Mouse (Mus musculus) liver, embryonic 11.5 days (tissue): ENCODE measurements at regions not wholly inside any gene's neighbourhood (a gene's known extent, or its start where the extent isn't known, plus 50 kb on each side); places are given as distances from the start of the nearest gene placed in this dataset.

Source experiments
- ATAC-seq: fragments of 200-750 bp; cut with Nextera tagmentation; replicated peaks from 2 replicates; pipeline ENCODE4 v1.8.0; 2017; ENCODE audit warnings: moderate number of reproducible peaks, mild to moderate bottlenecking, moderate TSS enrichment, moderate library complexity; ENCODE audit not compliant: low FRiP score
- DNase-seq: peaks from one replicate; pipeline ENCODE4 v3.0.0-alpha.2; 2017; ENCODE audit warnings: low spot score
- H3K27ac ChIP-seq: fragments of 300-500 bp; sonication (generic); 2 replicates; pipeline ENCODE4 v1.5.1; 2014; ENCODE audit warnings: mild to moderate bottlenecking, low read depth, low read length, control low read depth
- H3K27me3 ChIP-seq: fragments of 300-500 bp; sonication (generic); replicated peaks from 2 replicates; pipeline ENCODE4 v1.6.1; 2014; ENCODE audit warnings: low read length, mixed read lengths; ENCODE audit not compliant: control insufficient read depth, insufficient read depth
- H3K36me3 ChIP-seq: fragments of 300-500 bp; sonication (generic); 2 replicates; pipeline ENCODE4 v1.6.1; 2014; ENCODE audit warnings: mild to moderate bottlenecking, low read length, moderate library complexity, mixed read lengths; ENCODE audit not compliant: control insufficient read depth, insufficient read depth
- H3K4me1 ChIP-seq: fragments of 300-500 bp; sonication (generic); replicated peaks from 2 replicates; pipeline ENCODE4 v1.6.1; 2014; ENCODE audit warnings: low read length, mixed read lengths; ENCODE audit not compliant: control insufficient read depth, insufficient read depth
- H3K4me2 ChIP-seq: fragments of 300-500 bp; sonication (generic); 2 replicates; pipeline ENCODE4 v1.6.1; 2014; ENCODE audit warnings: mild to moderate bottlenecking, control low read depth, moderate library complexity
- H3K4me3 ChIP-seq: fragments of 300-500 bp; sonication (generic); 2 replicates; pipeline ENCODE4 v1.5.1; 2014; ENCODE audit warnings: low read depth, low read length, control low read depth
- H3K9ac ChIP-seq: fragments of 300-500 bp; sonication (generic); 2 replicates; pipeline ENCODE4 v1.6.1; 2014; ENCODE audit warnings: low read depth, low read length, control low read depth
- H3K9me3 ChIP-seq: fragments of 300-500 bp; sonication (generic); 2 replicates; pipeline ENCODE4 v1.6.1; 2016; ENCODE audit warnings: low read length, inconsistent platforms, mixed read lengths; ENCODE audit not compliant: control insufficient read depth
- WGBS: fragments of 180-500 bp; shearing (Covaris S2); extraction: QIAGEN DNeasy Blood & Tissue Kit; methylation state at CpG from one replicate; pipeline ENCODE4 v1.1.7; 2014; 5-methylcytosine and 5-hydroxymethylcytosine counted together

GRCm38 (mm10) chr17:31782251-31782650, 73.4 kb downstream of the Sik1 start:
- DNase-seq = no peak
- 83% methylated on average over 6 of the region's 6 CpGs for WGBS
- ATAC-seq = no peak
- no peak overlapping the region for H3K27ac ChIP-seq
- H3K36me3 ChIP-seq = no peaks in the 10 kb centered on the region
- no peaks in the 10 kb centered on the region for H3K27me3 ChIP-seq
- no peak overlapping the region for H3K4me3 ChIP-seq
- H3K9me3 ChIP-seq = no peaks in the 10 kb centered on the region
- H3K9ac ChIP-seq = no peak overlapping the region
- no peak overlapping the region for H3K4me2 ChIP-seq
- peaks cover 7% of the 10 kb centered on the region for H3K4me1 ChIP-seq

- DNase-seq = no peak
- Histone ChIP-seq H3K4me2 (no peak overlapping the region), H3K36me3 (no peaks in the 10 kb centered on the region), H3K9me3 (no peaks in the 10 kb centered on the region), H3K4me1 (no peaks in the 10 kb centered on the region), H3K27me3 (no peaks in the 10 kb centered on the region), H3K9ac (no peak overlapping the region), H3K4me3 (no peak overlapping the region), H3K27ac (no peak overlapping the region)
- WGBS = 91% methylated on average over 5 of the region's 5 CpGs
- no peak for ATAC-seq
These were observed 72.5 kb downstream of the Sik1 start for GRCm38 (mm10) chr17:31783071-31783470.

GRCm38 (mm10) chr17:31788316-31788715, 67.3 kb downstream of the Sik1 start:
- 77% methylated on average over 3 of the region's 3 CpGs for WGBS
- DNase-seq = no peak
- Histone ChIP-seq H3K4me2 (no peak overlapping the region), H3K36me3 (no peaks in the 10 kb centered on the region), H3K9ac (no peak overlapping the region), H3K27me3 (no peaks in the 10 kb centered on the region), H3K4me1 (peaks cover 21% of the 10 kb centered on the region), H3K9me3 (no peaks in the 10 kb centered on the region), H3K27ac (no peak overlapping the region), H3K4me3 (no peak overlapping the region)
- ATAC-seq = no peak

GRCm38 (mm10) chr17:31789068-31789583, 66.5 kb downstream of the Sik1 start:
- no peaks in the 10 kb centered on the region for H3K27me3 ChIP-seq
- no peak overlapping the region for H3K4me2 ChIP-seq
- H3K27ac ChIP-seq = no peak overlapping the region
- WGBS = 44% methylated on average over 9 of the region's 9 CpGs
- peaks cover 23% of the 10 kb centered on the region for H3K4me1 ChIP-seq
- H3K9me3 ChIP-seq = no peaks in the 10 kb centered on the region
- no peaks in the 10 kb centered on the region for H3K36me3 ChIP-seq
- no peak overlapping the region for H3K4me3 ChIP-seq
- ATAC-seq (no peak), DNase-seq (no peak)
- no peak overlapping the region for H3K9ac ChIP-seq

GRCm38 (mm10) chr17:31789906-31790279, 65.7 kb downstream of the Sik1 start:
- Histone ChIP-seq H3K27ac (no peak overlapping the region), H3K9ac (no peak overlapping the region), H3K9me3 (no peaks in the 10 kb centered on the region), H3K4me2 (no peak overlapping the region), H3K27me3 (no peaks in the 10 kb centered on the region), H3K36me3 (no peaks in the 10 kb centered on the region), H3K4me3 (no peak overlapping the region), H3K4me1 (peaks cover 23% of the 10 kb centered on the region)
- 23% methylated on average over 5 of the region's 5 CpGs for WGBS
- DNase-seq (no peak), ATAC-seq (no peak)

- H3K9me3 ChIP-seq = no peaks in the 10 kb centered on the region
- DNase-seq (no peak), ATAC-seq (no peak)
- WGBS = 28% methylated on average over 22 of the region's 22 CpGs
- no peak overlapping the region for H3K9ac ChIP-seq
- H3K4me2 ChIP-seq = peak overlapping the region; percentile 15; the same call in 1 of the 2 replicates
- peaks cover 23% of the 10 kb centered on the region for H3K4me1 ChIP-seq
- no peaks in the 10 kb centered on the region for H3K27me3 ChIP-seq
- no peak overlapping the region for H3K4me3 ChIP-seq
- no peak overlapping the region for H3K27ac ChIP-seq
- no peaks in the 10 kb centered on the region for H3K36me3 ChIP-seq
These were observed 65.1 kb downstream of the Sik1 start for GRCm38 (mm10) chr17:31790280-31791063.

GRCm38 (mm10) chr17:31791656-31792055, 63.9 kb downstream of the Sik1 start:
- no peaks in the 10 kb centered on the region for H3K9me3 ChIP-seq
- no peak overlapping the region for H3K9ac ChIP-seq
- H3K36me3 ChIP-seq = no peaks in the 10 kb centered on the region
- H3K27me3 ChIP-seq = no peaks in the 10 kb centered on the region
- ATAC-seq = no peak
- WGBS = 94% methylated on average over 17 of the region's 17 CpGs
- H3K27ac ChIP-seq = no peak overlapping the region
- H3K4me1 ChIP-seq = peaks cover 23% of the 10 kb centered on the region
- H3K4me2 ChIP-seq = no peak overlapping the region
- no peak overlapping the region for H3K4me3 ChIP-seq
- no peak for DNase-seq

- no peaks in the 10 kb centered on the region for H3K36me3 ChIP-seq
- H3K4me1 ChIP-seq = peaks cover 23% of the 10 kb centered on the region
- no peaks in the 10 kb centered on the region for H3K27me3 ChIP-seq
- no peak overlapping the region for H3K27ac ChIP-seq
- no peaks in the 10 kb centered on the region for H3K9me3 ChIP-seq
- WGBS = 86% methylated on average over 5 of the region's 5 CpGs
- H3K4me2 ChIP-seq = no peak overlapping the region
- DNase-seq (no peak), ATAC-seq (no peak)
- H3K9ac ChIP-seq = no peak overlapping the region
- H3K4me3 ChIP-seq = no peak overlapping the region
These were observed 62.6 kb downstream of the Sik1 start for GRCm38 (mm10) chr17:31793040-31793439.

- DNase-seq (no peak), ATAC-seq (no peak)
- 64% methylated on average over 10 of the region's 10 CpGs for WGBS
- Histone ChIP-seq H3K27me3 (no peaks in the 10 kb centered on the region), H3K27ac (no peak overlapping the region), H3K4me2 (no peak overlapping the region), H3K4me1 (peaks cover 23% of the 10 kb centered on the region), H3K9me3 (no peaks in the 10 kb centered on the region), H3K9ac (no peak overlapping the region), H3K4me3 (no peak overlapping the region), H3K36me3 (no peaks in the 10 kb centered on the region)
These were observed 62.1 kb downstream of the Sik1 start for GRCm38 (mm10) chr17:31793521-31793920.
